Mouse (Mus musculus): ENCODE measurements at regions not wholly inside any gene's neighbourhood (a gene's known extent, or its start where the extent isn't known, plus 50 kb on each side); places are given as distances from the start of the nearest gene placed in this dataset.

GRCm38 (mm10) chr2:128365004-128365403, 226.0 kb upstream of the Spdye4c start:
- TF ChIP-seq EP300 (IDR thresholded peaks at IDR 0.05; ENCODE audit: low read depth) (no peak), CTCF (IDR thresholded peaks at IDR 0.05; ENCODE audit: low read depth) (no peak)

Measured in liver, embryonic 14.5 days (tissue).